Mouse (Mus musculus): ENCODE measurements at regions not wholly inside any gene's neighbourhood (a gene's known extent, or its start where the extent isn't known, plus 50 kb on each side); places are given as distances from the start of the nearest gene placed in this dataset.

DNA sequence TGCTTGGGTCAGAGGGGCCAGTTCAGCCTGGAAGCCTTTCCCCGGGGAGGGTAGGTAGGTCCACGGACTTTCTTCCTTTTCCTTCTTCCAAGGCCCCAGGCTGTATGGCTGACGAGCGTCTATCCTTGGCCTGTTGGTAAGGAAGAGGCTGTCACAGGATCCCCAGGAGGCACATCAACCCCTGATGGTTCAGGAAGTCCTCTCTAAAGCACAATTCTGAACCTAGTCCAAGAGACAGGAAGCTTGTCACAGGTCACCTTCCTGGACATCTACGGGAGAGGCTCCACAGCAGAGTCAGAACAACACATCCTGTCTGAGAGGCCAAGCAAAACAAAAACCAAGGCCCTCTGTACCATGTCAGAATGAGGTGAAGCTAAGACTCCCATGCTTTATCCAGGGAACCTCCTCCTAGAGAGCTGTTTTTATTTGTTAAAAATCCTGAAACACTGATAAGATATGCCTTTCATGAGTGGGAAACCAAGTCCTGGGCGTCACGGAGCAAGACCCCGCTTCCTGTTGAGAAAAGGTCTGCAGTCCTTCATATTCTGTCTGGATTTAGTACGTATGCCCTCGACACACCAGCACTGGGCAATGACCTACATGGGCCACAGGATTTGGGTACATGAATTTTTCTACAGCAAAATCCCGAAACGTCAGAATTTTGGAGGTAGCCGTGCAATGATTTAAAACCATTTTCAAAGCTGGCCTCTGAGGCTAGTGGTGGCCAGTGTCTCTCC lies 52.0 kb upstream of the Snrk start:
- 80% methylated on average over 13 of the region's 13 CpGs for WGBS
- no peak for ATAC-seq (ENCODE audit: low FRiP score)
- H3K36me3 ChIP-seq, result no peaks in the 10 kb centered on the region

DNA sequence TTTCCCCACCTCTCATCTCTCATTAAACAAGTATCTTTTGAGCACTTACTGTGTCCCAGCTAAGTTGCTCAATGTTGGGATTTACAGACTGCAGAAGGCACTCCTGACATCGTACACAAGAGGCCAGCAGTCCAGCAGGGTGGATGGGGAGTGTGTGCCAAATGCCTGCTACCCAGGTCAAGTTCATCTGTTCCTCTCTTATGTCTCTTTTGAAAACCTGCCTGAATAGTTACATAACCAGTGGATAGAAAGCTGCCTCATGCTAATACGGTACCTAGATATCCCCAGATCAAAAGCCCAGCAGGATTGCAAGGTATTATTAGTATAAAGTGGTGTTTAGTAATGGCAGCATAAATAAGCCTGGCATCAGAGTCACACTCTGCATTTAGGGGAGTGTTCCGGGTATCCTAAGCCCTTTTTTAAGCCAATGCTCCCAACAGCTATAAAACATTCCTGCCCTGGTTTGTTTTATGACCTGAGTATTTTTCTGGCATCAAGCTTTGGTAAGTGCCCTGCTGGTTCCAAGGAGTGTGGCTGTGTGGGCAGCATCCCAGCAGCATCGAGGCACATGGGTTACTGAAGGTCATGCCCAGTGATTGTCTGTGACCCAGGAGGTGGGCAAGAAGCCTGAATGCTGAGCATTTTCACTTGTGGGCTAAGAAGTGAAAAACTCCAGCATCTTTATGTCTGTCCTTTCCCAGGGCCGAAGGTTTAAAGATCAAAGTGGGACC lies 59.1 kb upstream of the Pomgnt2 start:
- no peak overlapping the region for H3K27ac ChIP-seq
- WGBS, result 78% methylated on average over 5 of the region's 5 CpGs
- no peaks in the 10 kb centered on the region for H3K27me3 ChIP-seq
- H3K36me3 ChIP-seq, result no peaks in the 10 kb centered on the region
- no peak for ATAC-seq (ENCODE audit: low FRiP score)
- H3K4me2 ChIP-seq (replicated peaks), result no peak overlapping the region
- no peak overlapping the region for H3K9ac ChIP-seq
- H3K4me3 ChIP-seq, result no peak overlapping the region
- H3K4me1 ChIP-seq, result 0 out of 2 replicates have a peak, but pooled peaks cover 3% of the 10 kb centered on the region
- no peaks in the 10 kb centered on the region for H3K9me3 ChIP-seq (replicated peaks)

More for the DNA sequence above, 52.0 kb upstream of the Snrk start:
- H3K9me3 ChIP-seq (replicated peaks), result no peaks in the 10 kb centered on the region
- no peaks in the 10 kb centered on the region for H3K4me1 ChIP-seq
- no peaks in the 10 kb centered on the region for H3K27me3 ChIP-seq
- no peak overlapping the region for H3K4me2 ChIP-seq (replicated peaks)
- H3K9ac ChIP-seq, result no peak overlapping the region
- H3K27ac ChIP-seq, result no peak overlapping the region
- no peak overlapping the region for H3K4me3 ChIP-seq

DNA sequence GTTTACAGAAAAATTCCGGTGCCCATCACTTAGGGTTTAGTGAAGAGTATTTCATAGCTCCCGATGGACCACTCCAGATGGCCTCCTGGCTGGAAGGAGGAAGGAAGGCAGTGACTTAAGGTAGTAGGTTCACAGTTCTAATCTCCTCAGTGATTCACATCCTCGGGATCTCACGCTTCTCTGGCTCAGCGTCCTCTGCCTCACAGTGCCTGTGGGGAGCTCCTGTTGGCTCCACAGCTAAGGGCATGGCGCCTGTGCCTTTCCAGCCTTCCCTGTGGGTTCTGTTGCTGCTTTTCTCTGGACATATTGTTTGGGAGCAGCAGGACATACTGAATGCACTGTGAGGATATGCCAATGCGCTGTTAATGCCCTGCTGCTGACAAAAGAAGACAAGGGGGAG lies 54.8 kb upstream of the Pomgnt2 start:
- no peak overlapping the region for H3K4me3 ChIP-seq
- WGBS, result 44% methylated on average over 7 of the region's 7 CpGs
- no peak for ATAC-seq (ENCODE audit: low FRiP score)
- H3K9ac ChIP-seq, result no peak overlapping the region
- H3K4me1 ChIP-seq, result 0 out of 2 replicates have a peak, but pooled peaks cover 8% of the 10 kb centered on the region
- no peak overlapping the region for H3K4me2 ChIP-seq (replicated peaks)
- H3K27me3 ChIP-seq, result no peaks in the 10 kb centered on the region
- H3K27ac ChIP-seq, result no peak overlapping the region
- H3K9me3 ChIP-seq (replicated peaks), result no peaks in the 10 kb centered on the region
- no peaks in the 10 kb centered on the region for H3K36me3 ChIP-seq

DNA sequence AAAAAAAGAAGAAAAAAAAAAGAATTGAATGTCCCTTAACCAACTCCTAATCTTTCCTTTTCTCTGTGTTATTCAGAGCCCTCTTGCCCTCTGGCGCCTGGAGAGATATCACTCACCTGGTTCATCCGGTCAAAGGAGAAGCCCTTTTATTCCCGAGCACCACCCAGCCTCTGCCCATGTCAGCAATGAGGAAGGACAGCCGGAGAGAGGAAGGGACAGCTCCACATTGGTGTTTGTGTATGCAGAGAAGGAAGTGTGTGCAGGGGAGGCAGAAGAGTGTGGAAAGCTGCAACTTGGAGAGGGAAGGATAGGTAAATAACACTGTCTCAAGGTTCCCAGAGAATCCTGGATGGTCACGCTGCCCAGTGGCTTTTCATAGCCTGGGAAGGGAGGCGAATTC lies 54.2 kb upstream of the Pomgnt2 start:
- Histone ChIP-seq H3K9me3 (replicated peaks) (no peaks in the 10 kb centered on the region), H3K27me3 (no peaks in the 10 kb centered on the region), H3K9ac (no peak overlapping the region), H3K27ac (no peak overlapping the region), H3K4me3 (no peak overlapping the region), H3K36me3 (no peaks in the 10 kb centered on the region), H3K4me2 (replicated peaks) (no peak overlapping the region), H3K4me1 (0 out of 2 replicates have a peak, but pooled peaks cover 8% of the 10 kb centered on the region)
- no peak for ATAC-seq (ENCODE audit: low FRiP score)
- WGBS, result 64% methylated on average over 6 of the region's 6 CpGs

DNA sequence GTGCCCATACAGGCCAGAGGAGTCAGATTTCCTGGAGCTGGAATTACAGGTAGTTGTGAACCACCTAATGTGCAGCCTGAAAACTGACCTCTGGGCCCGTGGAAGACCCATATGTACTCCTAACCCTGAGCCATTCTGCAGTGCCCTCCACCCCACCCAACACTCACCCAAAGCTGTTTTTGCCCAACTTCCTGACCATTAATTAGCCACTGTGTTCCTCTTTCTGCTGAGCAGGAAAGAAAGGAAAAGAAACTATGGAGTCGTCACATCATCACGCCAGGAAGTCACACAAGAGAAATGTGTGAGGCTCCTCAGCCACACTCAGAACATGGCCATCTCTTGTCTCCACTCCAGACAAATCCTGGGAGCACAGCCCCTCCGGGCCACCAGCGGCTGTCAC lies 52.1 kb upstream of the Pomgnt2 start:
- ATAC-seq (ENCODE audit: low FRiP score), result no peak
- Histone ChIP-seq H3K27ac (no peak overlapping the region), H3K4me2 (replicated peaks) (no peak overlapping the region), H3K4me1 (0 out of 2 replicates have a peak, but pooled peaks cover 8% of the 10 kb centered on the region), H3K36me3 (no peaks in the 10 kb centered on the region), H3K27me3 (no peaks in the 10 kb centered on the region), H3K4me3 (no peak overlapping the region), H3K9me3 (replicated peaks) (no peaks in the 10 kb centered on the region), H3K9ac (no peak overlapping the region)
- WGBS, result 75% methylated on average over 5 of the region's 5 CpGs

DNA sequence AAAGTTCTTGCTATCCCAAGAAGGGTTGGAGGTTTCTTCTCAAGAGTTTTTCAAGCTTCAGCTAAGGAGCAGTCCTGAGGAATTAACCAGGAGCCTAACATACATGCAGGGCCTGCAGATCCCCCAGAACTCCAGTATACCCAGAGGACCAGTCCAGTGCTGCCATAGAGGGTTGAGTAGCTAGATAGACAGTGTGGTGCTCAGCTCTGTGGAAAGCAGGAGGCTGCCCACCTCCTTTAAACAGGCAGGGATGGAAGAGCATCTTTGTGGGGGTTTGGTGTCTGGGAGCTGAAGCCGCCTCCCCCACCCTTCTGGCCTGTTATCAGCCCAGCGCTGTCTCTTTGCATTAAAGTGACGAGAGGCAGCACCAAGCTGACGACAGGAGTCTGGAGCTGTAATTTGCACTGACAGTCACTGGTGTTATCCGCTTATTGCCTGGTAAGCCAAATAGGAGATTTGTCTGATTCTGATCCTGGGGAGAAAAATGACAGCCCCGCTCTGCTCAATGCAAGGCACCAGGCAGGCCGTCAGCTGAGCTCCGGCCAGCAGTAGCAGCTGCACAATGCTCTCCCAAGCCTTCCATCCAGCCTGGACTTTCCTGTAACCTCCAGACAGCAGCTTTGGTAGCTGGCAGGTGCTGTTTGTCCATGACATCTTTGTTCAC lies 51.2 kb upstream of the Pomgnt2 start:
- Histone ChIP-seq H3K4me1 (0 out of 2 replicates have a peak, but pooled peaks cover 8% of the 10 kb centered on the region), H3K4me3 (no peak overlapping the region), H3K9ac (no peak overlapping the region), H3K27ac (peak overlapping the region; percentile 70), H3K4me2 (replicated peaks) (no peak overlapping the region), H3K27me3 (no peaks in the 10 kb centered on the region), H3K36me3 (no peaks in the 10 kb centered on the region), H3K9me3 (replicated peaks) (no peaks in the 10 kb centered on the region)
- peak; percentile 38; the same call in 1 of the 2 replicates for ATAC-seq (ENCODE audit: low FRiP score)
- 59% methylated on average over 8 of the region's 8 CpGs for WGBS
